Mouse (Mus musculus) urinary bladder, postnatal 0 days (tissue): ENCODE results near the gene Clca1. TPM values are rescaled to one million over a fixed set of nuclear protein-coding genes. Genes with fewer than 3 reads are reported as not detected.

Experiments
- polyA plus RNA-seq: library from polyadenylated mRNA; unstranded; fragments of >200 nt; fragmentation: Nextera tagmentation; extraction: Ambion mirVana; gene quantifications from 2 replicates; pipeline ENCODE4 v1.2.1, GENCODE M21; 2015

The Clca1 gene
- polyA plus RNA-seq = 0.89 and 1.6 TPM in 2 replicates

GRCm38 (mm10) chr3:145032676-145033075 is at the start of gene Clca1:
Gene Clca1, minus strand, starts transcription at chr3:145032776.

GRCm38 (mm10) chr3:144974945-144975344 is 57.6 kb downstream of the Clca1 start, which contains the start of gene Clca4a:
Gene Clca4a, minus strand, starts transcription at chr3:144975045.

Other genes starting within 250 kb of the Clca1 start
- 14.8 and 15.7 TPM in 2 replicates for gene Clca3a2, start 213.3 kb downstream of the Clca1 start, polyA plus RNA-seq
- gene Clca3b, start 183.4 kb downstream of the Clca1 start, polyA plus RNA-seq = not detected in 2 replicates
- not detected in 2 replicates for gene Clca4b, start 100.2 kb downstream of the Clca1 start, polyA plus RNA-seq
- gene Clca4a, start 57.7 kb downstream of the Clca1 start, polyA plus RNA-seq = 0.08 TPM in 2 replicates
- 1.0 and 1.1 TPM in 2 replicates for gene Clca2, start 66.7 kb upstream of the Clca1 start, polyA plus RNA-seq
- gene Odf2l, start 85.8 kb upstream of the Clca1 start, polyA plus RNA-seq = 6.1 and 9.5 TPM in 2 replicates